Mouse (Mus musculus) ES-E14 (cell line): ENCODE measurements around the gene Trp53bp2. TPM values are rescaled to one million over a fixed set of nuclear protein-coding genes. Genes with fewer than 3 reads are reported as not detected.

Experiments
- DNase-seq: peaks from one replicate; pipeline ENCODE4 v3.0.0-alpha.2; 2013; ENCODE audit warnings: low read depth, low spot score
- H3K27ac ChIP-seq: 2 replicates; pipeline ENCODE4 v1.5.1; 2012; ENCODE audit warnings: low read depth, mild to moderate bottlenecking, low read length, moderate library complexity, mixed read lengths; ENCODE audit not compliant: poor library complexity, insufficient read depth, severe bottlenecking
- H3K36me3 ChIP-seq: 2 replicates; pipeline ENCODE4 v1.6.1; 2012; ENCODE audit warnings: mild to moderate bottlenecking, low read length, moderate library complexity, mixed read lengths; ENCODE audit not compliant: control insufficient read depth, poor library complexity, insufficient read depth, severe bottlenecking
- H3K4me1 ChIP-seq, 2 experiments: fragments of 150-350 bp in 1 of 2; sonication (generic) in 1 of 2; 2 replicates each; pipeline ENCODE4 v1.6.1; 2012; ENCODE audit warnings: low read length in 2 of 2, mild to moderate bottlenecking in 1 of 2, mixed read lengths in 1 of 2; ENCODE audit not compliant: control insufficient read depth in 2 of 2, insufficient read depth in 2 of 2, poor library complexity in 1 of 2
- H3K4me3 ChIP-seq, 2 experiments: fragments of 150-350 bp in 1 of 2; sonication (generic) in 1 of 2; 2 replicates each; pipeline ENCODE4 v1.5.1; 2012; ENCODE audit warnings: low read length in 2 of 2, low read depth in 1 of 2, mild to moderate bottlenecking in 1 of 2, mixed read lengths in 1 of 2; ENCODE audit not compliant: insufficient read depth in 1 of 2, poor library complexity in 1 of 2, severe bottlenecking in 1 of 2
- H3K9ac ChIP-seq: 2 replicates; pipeline ENCODE4 v1.6.1; 2012; ENCODE audit warnings: low read depth, mild to moderate bottlenecking, low read length, mixed read lengths; ENCODE audit not compliant: poor library complexity, insufficient read depth, severe bottlenecking
- H3K9me3 ChIP-seq: fragments of 150-350 bp; sonication (generic); 2 replicates; pipeline ENCODE4 v1.6.1; 2012; ENCODE audit warnings: low read depth, mild to moderate bottlenecking, low read length; ENCODE audit not compliant: control insufficient read depth, insufficient read depth
- CHD2 ChIP-seq: IDR thresholded peaks from 2 replicates; pipeline ENCODE4 v1.6.1; 2014; ENCODE audit warnings: mild to moderate bottlenecking, low read depth, low read length, inconsistent platforms
- HCFC1 ChIP-seq: IDR thresholded peaks from 2 replicates; pipeline ENCODE4 v1.6.1; 2012; ENCODE audit warnings: low read length, inconsistent platforms, borderline replicate concordance; ENCODE audit not compliant: insufficient read depth
- MAFK ChIP-seq: IDR thresholded peaks from 2 replicates; pipeline ENCODE4 v1.6.1; 2014; ENCODE audit warnings: mild to moderate bottlenecking, low read depth, low read length, inconsistent platforms; ENCODE audit not compliant: insufficient read depth
- ZC3H11A ChIP-seq: IDR thresholded peaks from 2 replicates; pipeline ENCODE4 v1.6.1; 2012; ENCODE audit warnings: low read depth, mild to moderate bottlenecking, inconsistent platforms, low read length, borderline replicate concordance
- ZNF384 ChIP-seq: IDR thresholded peaks from 2 replicates; pipeline ENCODE4 v1.6.1; 2012; ENCODE audit warnings: low read depth, low read length, inconsistent platforms
- in situ Hi-C, 2 experiments: fragments of 600-800 bp; cut with MboI; formaldehyde crosslinking; loops; one replicate each; pipeline ENCODE4 v1.15.1; 2025; ENCODE audit warnings: low sequenced_read_pairs in 2 of 2, inconsistent platforms in 1 of 2; ENCODE audit not compliant: unreplicated experiment in 2 of 2
- total RNA-seq: library from RNA; depleted of rRNA; stranded (reverse); fragments of 300-350 nt; gene quantifications from 2 replicates; pipeline ENCODE4 v1.2.3, GENCODE M21; 2012

Trp53bp2 gene
- total RNA-seq, 1 experiment = 9.5 TPM

DNA sequence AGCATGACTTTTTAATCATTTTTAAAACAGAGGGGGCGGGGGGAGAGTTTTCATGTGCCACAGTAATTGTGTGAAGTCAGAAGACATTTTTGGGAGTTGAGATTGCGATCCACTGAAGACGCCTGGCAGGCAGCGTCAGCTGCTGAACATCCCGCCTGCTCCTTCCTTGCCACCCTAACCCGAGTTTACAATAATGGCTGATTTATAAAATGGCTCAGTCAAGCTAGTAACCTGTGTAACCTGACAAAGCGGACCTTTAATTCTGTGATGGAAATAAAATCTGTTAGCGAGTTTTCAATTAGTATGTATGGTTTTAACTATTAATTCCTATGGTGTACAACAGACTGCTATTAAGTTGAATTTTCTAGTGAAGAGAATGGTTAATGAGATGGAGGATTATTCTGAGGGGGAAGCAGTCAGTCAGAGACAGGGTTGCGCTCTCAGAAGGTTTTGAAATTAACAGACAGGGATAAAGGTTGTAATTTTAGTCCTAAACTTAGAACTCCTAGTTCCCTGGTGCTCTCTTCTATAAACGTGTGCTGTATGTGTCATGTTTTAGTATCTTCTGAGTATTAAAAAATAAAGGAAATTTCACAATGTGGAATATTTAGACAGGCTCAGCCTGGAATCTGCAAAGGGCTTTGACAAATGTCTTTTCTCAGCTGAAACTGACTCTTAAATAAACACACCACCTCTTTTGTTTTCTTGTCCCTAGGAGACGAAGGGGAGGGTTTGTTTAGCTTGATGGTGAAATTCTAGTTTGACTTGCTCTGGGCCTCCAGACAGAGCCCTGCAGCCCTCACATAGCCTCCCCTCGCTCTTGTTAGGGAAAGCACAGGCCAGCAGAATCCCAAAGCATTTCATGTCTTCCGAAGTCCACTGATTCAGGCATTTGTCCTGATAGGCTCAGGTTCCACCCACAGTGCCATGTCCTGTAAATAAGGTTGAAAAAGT lies 51.6 kb downstream of the Trp53bp2 start:
- TF ChIP-seq HCFC1 = no peak
- TF ChIP-seq ZNF384 = no peak
- no peak for TF ChIP-seq CHD2
- TF ChIP-seq MAFK = no peak
- no peak for TF ChIP-seq ZC3H11A
- Histone ChIP-seq H3K9ac (no peak overlapping the region), H3K4me3 (no peak overlapping the region), H3K36me3 (peaks cover 5% of the 10 kb centered on the region), H3K4me1 (no peaks in the 10 kb centered on the region), H3K9me3 (no peaks in the 10 kb centered on the region), H3K27ac (no peak overlapping the region)
- DNase-seq = no peak
- in situ Hi-C loops = no loop called here

DNA sequence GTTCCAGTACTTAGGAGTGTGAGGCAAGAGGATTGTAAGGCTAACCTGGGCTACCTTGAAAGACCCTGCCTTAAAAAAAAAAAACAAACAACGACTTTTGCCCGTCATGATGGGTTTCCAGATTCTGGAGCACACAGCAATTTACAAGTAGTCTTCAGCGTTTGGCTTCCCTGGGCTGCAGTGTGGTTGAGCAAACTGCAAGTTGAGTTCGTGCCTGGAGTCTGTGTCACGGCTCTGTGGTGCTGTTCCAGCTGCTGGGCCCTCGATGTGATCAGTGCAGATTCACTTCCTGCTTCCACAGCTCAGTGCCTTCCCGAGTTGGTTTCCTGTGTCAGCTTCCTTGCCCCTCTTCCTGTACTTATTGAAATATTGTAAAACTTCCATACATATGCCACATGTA lies 52.3 kb downstream of the Trp53bp2 start:
- DNase-seq = no peak
- Histone ChIP-seq H3K9me3 (no peaks in the 10 kb centered on the region), H3K9ac (no peak overlapping the region), H3K4me1 (no peaks in the 10 kb centered on the region), H3K36me3 (peaks cover 3% of the 10 kb centered on the region; the same call in 1 of the 2 replicates), H3K27ac (no peak overlapping the region), H3K4me3 (no peak overlapping the region)
- in situ Hi-C loops = no loop called here
- TF ChIP-seq ZC3H11A (no peak), HCFC1 (no peak), MAFK (no peak), ZNF384 (no peak), CHD2 (no peak)

DNA sequence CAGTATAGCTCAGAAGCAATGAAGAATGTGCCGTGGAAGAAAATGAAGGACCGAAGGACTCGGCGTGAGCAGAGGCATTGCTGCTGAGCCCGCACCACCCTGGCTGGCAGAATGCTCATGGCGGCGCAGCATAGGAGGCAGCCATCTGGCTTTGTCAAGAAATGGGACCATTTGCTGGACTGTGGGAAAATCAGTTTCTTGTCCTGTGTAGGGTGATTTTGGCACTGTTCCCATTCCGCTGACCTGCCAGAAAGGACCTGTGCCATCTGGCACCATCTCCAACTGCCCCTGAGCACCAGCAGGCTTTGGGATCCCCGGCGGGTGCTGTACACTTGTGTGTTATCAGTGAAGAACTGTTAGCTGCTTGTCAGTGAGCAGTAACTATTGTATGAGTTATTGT lies 52.8 kb downstream of the Trp53bp2 start:
- in situ Hi-C loops = no loop called here
- H3K9ac ChIP-seq = no peak overlapping the region
- H3K4me1 ChIP-seq = no peaks in the 10 kb centered on the region
- TF ChIP-seq MAFK (no peak), ZNF384 (no peak), ZC3H11A (no peak), HCFC1 (no peak), CHD2 (no peak)
- no peak overlapping the region for H3K27ac ChIP-seq
- no peaks in the 10 kb centered on the region for H3K9me3 ChIP-seq
- peak overlapping the region in 1 of 2 experiments; percentile 16; a peak in 1 of 4 replicates for H3K4me3 ChIP-seq
- peaks cover 3% of the 10 kb centered on the region; the same call in 1 of the 2 replicates for H3K36me3 ChIP-seq
- DNase-seq = no peak

DNA sequence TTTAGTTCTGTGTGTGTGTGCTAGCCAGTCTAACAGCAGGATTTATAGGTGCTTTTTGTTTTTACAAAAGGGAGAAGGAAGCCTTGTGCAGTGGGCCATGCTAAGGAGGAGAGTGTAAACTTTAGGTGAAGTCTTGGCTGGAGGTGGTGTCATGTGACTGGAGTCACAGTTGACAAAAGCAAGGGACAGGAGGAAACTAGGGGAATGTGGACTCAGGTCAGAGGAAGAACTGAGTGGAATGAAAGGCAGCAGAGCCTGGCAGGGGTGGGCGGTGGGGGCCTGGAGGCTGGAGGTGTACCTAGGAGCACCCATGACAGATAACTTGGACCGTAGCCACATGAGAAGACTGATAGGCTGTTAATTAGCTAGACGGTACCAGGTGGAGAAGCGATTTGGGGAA lies 56.3 kb downstream of the Trp53bp2 start:
- Histone ChIP-seq H3K9ac (no peak overlapping the region), H3K9me3 (no peaks in the 10 kb centered on the region), H3K36me3 (no peaks in the 10 kb centered on the region; the same call in 1 of the 2 replicates), H3K27ac (no peak overlapping the region), H3K4me1 (no peaks in the 10 kb centered on the region), H3K4me3 (no peak overlapping the region)
- in situ Hi-C loops = no loop called here
- TF ChIP-seq HCFC1 = no peak
- peak; percentile 0; the same call in 1 of the 2 replicates for TF ChIP-seq ZNF384
- TF ChIP-seq MAFK = no peak
- no peak for DNase-seq
